Mouse (Mus musculus) kidney, postnatal 0 days (tissue): ENCODE measurements around the gene Pklr. TPM values are rescaled to one million over a fixed set of nuclear protein-coding genes. Genes with fewer than 3 reads are reported as not detected.

ENCODE experiments used
- ATAC-seq: fragments of 200-750 bp; cut with Nextera tagmentation; replicated peaks from 2 replicates; pipeline ENCODE4 v1.8.0; 2017; ENCODE audit warnings: low read depth, moderate number of reproducible peaks, moderate TSS enrichment, moderate library complexity; ENCODE audit not compliant: low FRiP score
- DNase-seq: peaks from one replicate; pipeline ENCODE4 v3.0.0-alpha.2; 2016; ENCODE audit warnings: low spot score
- H3K27ac ChIP-seq: fragments of 300-500 bp; sonication (generic); 2 replicates; pipeline ENCODE4 v1.5.1; 2014; ENCODE audit warnings: mild to moderate bottlenecking
- H3K27me3 ChIP-seq: fragments of 300-500 bp; sonication (generic); 2 replicates; pipeline ENCODE4 v1.6.1; 2014; ENCODE audit warnings: low read length, mixed read lengths; ENCODE audit not compliant: insufficient read depth
- H3K36me3 ChIP-seq: fragments of 300-500 bp; sonication (generic); 2 replicates; pipeline ENCODE4 v1.6.1; 2014; ENCODE audit warnings: low read length, mixed read lengths; ENCODE audit not compliant: insufficient read depth
- H3K4me1 ChIP-seq: fragments of 300-500 bp; sonication (generic); replicated peaks from 2 replicates; pipeline ENCODE4 v1.6.1; 2014; ENCODE audit warnings: antibody characterized with exemption, low read length, mixed read lengths; ENCODE audit not compliant: insufficient read depth
- H3K4me2 ChIP-seq: fragments of 300-500 bp; sonication (generic); 2 replicates; pipeline ENCODE4 v1.6.1; 2014; ENCODE audit warnings: mild to moderate bottlenecking, low read length, moderate library complexity, mixed read lengths
- H3K4me3 ChIP-seq: fragments of 300-500 bp; sonication (generic); replicated peaks from 2 replicates; pipeline ENCODE4 v1.5.1; 2014; ENCODE audit warnings: low read depth, low read length
- H3K9ac ChIP-seq: fragments of 300-500 bp; sonication (generic); 2 replicates; pipeline ENCODE4 v1.6.1; 2014; ENCODE audit warnings: low read depth, low read length
- H3K9me3 ChIP-seq: fragments of 300-500 bp; sonication (generic); replicated peaks from 2 replicates; pipeline ENCODE4 v1.6.1; 2016; ENCODE audit warnings: low read length, inconsistent platforms, mixed read lengths
- CTCF ChIP-seq: IDR thresholded peaks from 2 replicates; pipeline ENCODE4 v1.5.1; 2016; ENCODE audit warnings: antibody characterized with exemption, low read depth, mild to moderate bottlenecking, moderate library complexity
- WGBS: fragments of 180-500 bp; shearing (Covaris S2); extraction: QIAGEN DNeasy Blood & Tissue Kit; methylation state at CpG from one replicate; pipeline ENCODE4 v1.1.7; 2014; 5-methylcytosine and 5-hydroxymethylcytosine counted together
- polyA plus RNA-seq: library from polyadenylated mRNA; unstranded; fragments of >200 nt; fragmentation: Nextera tagmentation; extraction: Ambion mirVana; gene quantifications from 2 replicates; pipeline ENCODE4 v1.2.1, GENCODE M21; 2015

The Pklr gene
- polyA plus RNA-seq, 1 experiment from 2014 or later = 3.7 TPM

GRCm38 (mm10) chr3:89147101-89147978 lies 11.4 kb downstream of the Pklr start:
- ATAC-seq (peak; percentile 84), DNase-seq (peak; percentile 44)
- Histone ChIP-seq H3K36me3 (no peaks in the 10 kb centered on the region), H3K4me2 (peak overlapping the region; percentile 59), H3K27me3 (no peaks in the 10 kb centered on the region), H3K27ac (no peak overlapping the region), H3K9ac (0 out of 2 replicates have a peak overlapping the region, but pooled peaks have one; percentile 35), H3K9me3 (no peaks in the 10 kb centered on the region), H3K4me3 (peak overlapping the region; percentile 23), H3K4me1 (0 out of 2 replicates have a peak, but pooled peaks cover 4% of the 10 kb centered on the region)
- WGBS = 27% methylated on average over 26 of the region's 26 CpGs
- peak; percentile 25; the same call in 1 of the 2 replicates for TF ChIP-seq CTCF

GRCm38 (mm10) chr3:89147979-89148311 lies 12.0 kb downstream of the Pklr start:
- WGBS = 7% methylated on average over 15 of the region's 15 CpGs
- Histone ChIP-seq H3K27ac (no peak overlapping the region), H3K9ac (0 out of 2 replicates have a peak overlapping the region, but pooled peaks have one; percentile 35), H3K27me3 (no peaks in the 10 kb centered on the region), H3K36me3 (no peaks in the 10 kb centered on the region), H3K9me3 (no peaks in the 10 kb centered on the region), H3K4me3 (peak overlapping the region; percentile 23), H3K4me1 (0 out of 2 replicates have a peak, but pooled peaks cover 4% of the 10 kb centered on the region), H3K4me2 (peak overlapping the region; percentile 59)
- peak; percentile 44 for ATAC-seq
- DNase-seq = peak; percentile 14
- TF ChIP-seq CTCF = no peak

GRCm38 (mm10) chr3:89148567-89148966 lies 12.6 kb downstream of the Pklr start:
- Histone ChIP-seq H3K4me1 (0 out of 2 replicates have a peak, but pooled peaks cover 4% of the 10 kb centered on the region), H3K27me3 (no peaks in the 10 kb centered on the region), H3K4me3 (no peak overlapping the region), H3K9me3 (no peaks in the 10 kb centered on the region), H3K36me3 (no peaks in the 10 kb centered on the region), H3K9ac (no peak overlapping the region), H3K4me2 (no peak overlapping the region), H3K27ac (no peak overlapping the region)
- no peak for DNase-seq
- no peak for TF ChIP-seq CTCF
- WGBS = 61% methylated on average over 14 of the region's 14 CpGs
- ATAC-seq = no peak

GRCm38 (mm10) chr3:89152084-89152835 lies 16.3 kb downstream of the Pklr start:
- no peak overlapping the region for H3K4me3 ChIP-seq
- no peak overlapping the region for H3K9ac ChIP-seq
- H3K27me3 ChIP-seq = no peaks in the 10 kb centered on the region
- ATAC-seq (no peak), DNase-seq (no peak)
- no peak overlapping the region for H3K27ac ChIP-seq
- no peak overlapping the region for H3K4me2 ChIP-seq
- H3K36me3 ChIP-seq = no peaks in the 10 kb centered on the region
- H3K4me1 ChIP-seq = 0 out of 2 replicates have a peak, but pooled peaks cover 4% of the 10 kb centered on the region
- no peaks in the 10 kb centered on the region for H3K9me3 ChIP-seq
- TF ChIP-seq CTCF = no peak
- WGBS = 48% methylated on average over 17 of the region's 17 CpGs

- H3K4me3 ChIP-seq = no peak overlapping the region
- H3K36me3 ChIP-seq = no peaks in the 10 kb centered on the region
- peaks cover 8% of the 10 kb centered on the region; the same call in 1 of the 2 replicates for H3K4me1 ChIP-seq
- TF ChIP-seq CTCF = no peak
- WGBS = 88% methylated on average over 8 of the region's 8 CpGs
- H3K27me3 ChIP-seq = no peaks in the 10 kb centered on the region
- H3K9me3 ChIP-seq = no peaks in the 10 kb centered on the region
- no peak overlapping the region for H3K4me2 ChIP-seq
- no peak overlapping the region for H3K9ac ChIP-seq
- DNase-seq (no peak), ATAC-seq (no peak)
- no peak overlapping the region for H3K27ac ChIP-seq
Observed at GRCm38 (mm10) chr3:89156951-89157350, 21.0 kb downstream of the Pklr start.

- H3K4me3 ChIP-seq = no peak overlapping the region
- H3K4me1 ChIP-seq = peaks cover 8% of the 10 kb centered on the region; the same call in 1 of the 2 replicates
- no peak for DNase-seq
- H3K27me3 ChIP-seq = no peaks in the 10 kb centered on the region
- H3K36me3 ChIP-seq = no peaks in the 10 kb centered on the region
- H3K9me3 ChIP-seq = no peaks in the 10 kb centered on the region
- H3K4me2 ChIP-seq = no peak overlapping the region
- no peak overlapping the region for H3K9ac ChIP-seq
- no peak overlapping the region for H3K27ac ChIP-seq
- 13% methylated on average over 7 of the region's 7 CpGs for WGBS
- no peak for TF ChIP-seq CTCF
- no peak for ATAC-seq
Observed at GRCm38 (mm10) chr3:89158651-89159050, 22.7 kb downstream of the Pklr start.
